8 mouse cellular contexts compared by ENCODE assay signal in the genomic region with DNA sequence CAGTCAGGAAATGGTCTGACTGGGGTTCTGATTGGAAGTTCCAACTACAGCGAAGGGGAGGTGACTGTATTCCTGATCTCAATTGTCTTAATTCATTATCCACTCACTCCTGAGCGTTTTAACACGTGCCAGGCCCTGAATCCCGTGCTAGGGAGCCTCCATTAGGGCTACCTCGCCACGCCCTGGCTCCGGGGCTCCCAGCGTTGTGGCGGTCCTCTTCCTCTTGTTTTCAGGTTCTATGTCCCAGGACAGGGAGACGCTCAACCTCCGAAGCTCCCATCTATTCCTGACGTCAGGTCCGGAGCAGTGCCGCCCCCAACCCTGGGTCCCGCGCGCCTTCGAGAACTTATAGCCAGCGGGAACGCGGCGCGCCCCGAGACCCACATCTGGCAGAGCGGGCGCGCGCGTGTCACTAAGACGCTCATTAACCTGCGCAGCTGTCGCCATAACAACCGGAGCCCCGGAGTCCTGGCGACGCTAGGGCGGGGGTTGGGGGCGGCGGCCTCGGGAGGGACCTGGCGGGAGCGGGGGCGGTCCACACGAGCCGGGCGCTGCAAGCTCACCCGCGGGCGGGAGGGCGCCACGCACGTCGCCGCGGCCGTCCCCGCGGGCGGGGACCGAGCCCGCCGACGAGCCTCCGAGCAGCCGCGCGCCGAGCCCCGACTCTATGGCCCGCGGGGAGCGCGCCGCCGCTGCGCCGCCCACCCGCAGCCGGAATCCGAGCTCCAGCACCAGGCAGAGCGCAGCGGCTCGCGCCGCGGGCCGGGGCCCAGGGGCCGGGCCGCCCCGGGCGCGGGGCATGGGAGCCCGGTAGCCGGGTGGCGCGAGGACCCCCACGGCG. TPM values are rescaled to one million over a fixed set of nuclear protein-coding genes. Genes with fewer than 3 reads are reported as not detected.
DNase-seq lines count a peak whose midpoint lies in the region; ATAC-seq and TF ChIP-seq lines count a peak whose summit lies in the region.

A gene (plus strand): TSS at position 390 of the 841 bp plus-strand sequence.

- no peak for TF ChIP-seq CTCF in heart, postnatal 0 days (IDR thresholded peaks at IDR 0.05; ENCODE audit: low read depth)

- H3K9me3 ChIP-seq in forebrain, embryonic 12.5 days = peaks cover 5% of the 10 kb centered on the region; the same call in 1 of the 2 replicates
- 0 out of 2 replicates have a peak, but pooled peaks cover 4% of the 10 kb centered on the region for H3K9me3 ChIP-seq in heart, postnatal 0 days (replicated peaks; ENCODE audit: control insufficient read depth, low read length)
- 0 out of 2 replicates have a peak, but pooled peaks cover 6% of the 10 kb centered on the region for H3K9me3 ChIP-seq in lung, embryonic 16.5 days (ENCODE audit: control insufficient read depth, low read length)

- no peaks in the 10 kb centered on the region for H3K36me3 ChIP-seq in forebrain, embryonic 12.5 days (replicated peaks)
- H3K36me3 ChIP-seq in heart, postnatal 0 days (replicated peaks; ENCODE audit: control insufficient read depth, insufficient read depth, low read length) = no peaks in the 10 kb centered on the region
- H3K36me3 ChIP-seq in lung, embryonic 16.5 days (ENCODE audit: control insufficient read depth, insufficient read depth, low read length) = no peaks in the 10 kb centered on the region

- peak within 1 kb of the TSS; percentile 70 for H3K4me3 ChIP-seq in forebrain, embryonic 12.5 days (replicated peaks)
- peak within 1 kb of the TSS; percentile 63 for H3K4me3 ChIP-seq in heart, postnatal 0 days (ENCODE audit: low read depth, low read length)
- H3K4me3 ChIP-seq in lung, embryonic 16.5 days (ENCODE audit: low read length) = peak within 1 kb of the TSS; percentile 71

- peak within 1 kb of the TSS; percentile 99 for H3K4me2 ChIP-seq in forebrain, embryonic 12.5 days
- peak within 1 kb of the TSS; percentile 95 for H3K4me2 ChIP-seq in heart, postnatal 0 days (ENCODE audit: low read depth, low read length)
- peak within 1 kb of the TSS; percentile 99 for H3K4me2 ChIP-seq in lung, embryonic 16.5 days (ENCODE audit: low read depth, low read length)

- H3K27ac ChIP-seq in forebrain, embryonic 12.5 days = 0 out of 2 replicates have a peak within 1 kb of the TSS, but pooled peaks have one; percentile 38
- no peak within 1 kb of the TSS for H3K27ac ChIP-seq in heart, postnatal 0 days (ENCODE audit: low read depth)
- no peak within 1 kb of the TSS for H3K27ac ChIP-seq in lung, embryonic 16.5 days (ENCODE audit: low read length)

- under 1% methylated on average over 80 of the region's 98 CpGs for WGBS in forebrain, embryonic 12.5 days
- WGBS in heart, postnatal 0 days = under 1% methylated on average over 73 of the region's 98 CpGs
- WGBS in lung, embryonic 16.5 days = 1% methylated on average over 68 of the region's 98 CpGs

- no peak for TF ChIP-seq EP300 in heart, postnatal 0 days (IDR thresholded peaks at IDR 0.05; ENCODE audit: low read depth)

- DNase-seq in ES-CJ7 (ENCODE audit: low read depth, low spot score) = peak; percentile 93
- peak; percentile 81 for DNase-seq in brain, adult 2 months (ENCODE audit: low read depth, low spot score)
- no peak for DNase-seq in heart, postnatal 0 days (ENCODE audit: low spot score)
- DNase-seq in layer of hippocampus, postnatal 14 days (ENCODE audit: low spot score in 2 of 2) = peak; percentile 58 to 65
- peak; percentile 87 for DNase-seq in retina, postnatal 1 day
- DNase-seq in spleen, postnatal 4 days (ENCODE audit: low spot score in 2 of 2) = no peak

- H3K4me1 ChIP-seq in forebrain, embryonic 12.5 days = peaks cover 15% of the 10 kb centered on the region
- no peaks in the 10 kb centered on the region for H3K4me1 ChIP-seq in heart, postnatal 0 days (ENCODE audit: control insufficient read depth, insufficient read depth)
- H3K4me1 ChIP-seq in lung, embryonic 16.5 days (replicated peaks; ENCODE audit: control insufficient read depth, insufficient read depth, low read length) = peaks cover 7% of the 10 kb centered on the region; the same call in 1 of the 2 replicates

- H3K9ac ChIP-seq in forebrain, embryonic 12.5 days = peak within 1 kb of the TSS; percentile 53
- peak within 1 kb of the TSS; percentile 41 for H3K9ac ChIP-seq in heart, postnatal 0 days (replicated peaks; ENCODE audit: low read depth, low read length)
- H3K9ac ChIP-seq in lung, embryonic 16.5 days (ENCODE audit: low read length) = peak within 1 kb of the TSS; percentile 74

- ATAC-seq in forebrain, embryonic 12.5 days (ENCODE audit: low FRiP score) = peak; percentile 77
- ATAC-seq in heart, postnatal 0 days (ENCODE audit: insufficient read depth, low read depth) = peak; percentile 61
- peak; percentile 70 for ATAC-seq in lung, embryonic 16.5 days (ENCODE audit: low read depth)

- H3K27me3 ChIP-seq in forebrain, embryonic 12.5 days = peaks cover 73% of the 10 kb centered on the region
- peaks cover 40% of the 10 kb centered on the region for H3K27me3 ChIP-seq in heart, postnatal 0 days (ENCODE audit: control insufficient read depth, insufficient read depth, low read length)
- peaks cover 32% of the 10 kb centered on the region for H3K27me3 ChIP-seq in lung, embryonic 16.5 days (ENCODE audit: control insufficient read depth, insufficient read depth, low read depth, low read length)

RNA-seq across cellular contexts. Expression of the gene that starts here (rescaled TPM):
- 4.0 and 4.6 TPM in 2 replicates for polyA plus RNA-seq in forebrain, embryonic 12.5 days (2016; fragmentation: Nextera tagmentation; extraction: Ambion mirVana)
- 0.77 and 1.8 TPM in 2 replicates for total RNA-seq in heart, postnatal 0 days (2014; rRNA removed; ENCODE audit: low replicate concordance)
- polyA plus RNA-seq in heart, postnatal 0 days (2015; fragmentation: Nextera tagmentation; extraction: Ambion mirVana) = 0.27 and 0.54 TPM in 2 replicates
- total RNA-seq in layer of hippocampus, postnatal 14 days (2021) = 100 to 1,000 TPM; 161 to 164 TPM
- polyA plus RNA-seq in lung, embryonic 16.5 days (2015; fragmentation: Nextera tagmentation; extraction: Ambion mirVana) = 4.0 and 4.3 TPM in 2 replicates

Comparison
In these comparisons a context has a peak if more than half of its experiments do, and no peak if none do; other contexts are left out.
1. RNA of the gene that starts here (total RNA-seq): 161 to 164 TPM in layer of hippocampus, postnatal 14 days; 0.77 to 1.8 TPM in heart, postnatal 0 days; every median in the first group is over 10 times any median in the second.
2. DNase-seq: peak in ES-CJ7 (single experiment), brain, adult 2 months (single experiment), layer of hippocampus, postnatal 14 days (2 of 2) and retina, postnatal 1 day (single experiment); none in heart, postnatal 0 days (single experiment) and spleen, postnatal 4 days (0 of 2).
3. Peak in every context shown above with its lines, with median percentiles within 50 percentile points of each other: ATAC-seq, H3K4me2 ChIP-seq, H3K4me3 ChIP-seq and H3K9ac ChIP-seq.